Mouse (Mus musculus): ENCODE data around the gene Mrpl45.
"Not testable (repeated sequence)": the region's sequence is repeated elsewhere in the genome, so short reads cannot be mapped to it uniquely, and the experiment has no call there.

Gene Mrpl45

DNA sequence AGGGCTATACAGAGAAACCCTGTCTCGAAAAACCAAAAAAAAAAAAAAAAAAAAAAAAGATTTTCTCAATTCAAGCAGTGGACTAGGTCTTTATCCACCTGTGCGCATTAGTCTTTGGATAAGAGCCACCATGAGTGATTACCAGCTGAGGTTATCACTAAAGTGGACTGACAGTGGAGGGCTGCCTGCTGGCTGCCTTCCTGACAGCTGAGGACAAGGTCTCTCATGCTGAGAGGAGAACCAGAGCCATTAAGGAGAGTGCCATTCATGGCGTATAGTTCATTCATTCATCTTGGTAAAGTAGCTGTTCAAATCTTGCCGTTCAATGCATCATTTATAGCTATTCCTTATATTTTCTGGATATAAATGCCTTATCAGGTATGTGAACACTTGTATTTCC lies 19.0 kb upstream of the Mrpl45 start:
- no peak for DNase-seq (ENCODE audit: low spot score)

DNA sequence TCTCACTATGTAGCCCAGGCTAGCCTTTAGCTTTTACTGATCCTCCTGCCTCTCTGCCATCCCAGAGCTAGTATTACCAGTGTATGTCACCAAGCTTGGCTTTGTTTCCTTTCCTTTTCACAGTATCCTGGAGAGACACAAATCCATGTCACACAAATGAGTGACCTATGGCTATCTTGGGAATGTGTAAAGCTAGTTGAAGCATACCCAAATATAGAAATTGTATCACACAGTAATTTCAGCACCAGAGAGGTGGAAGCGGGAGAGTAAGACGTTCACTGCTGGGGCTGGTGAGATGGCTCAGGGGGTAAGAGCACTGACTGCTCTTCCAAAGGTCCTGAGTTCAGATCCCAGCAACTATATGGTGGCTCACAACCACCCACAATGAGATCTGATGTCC lies 15.6 kb upstream of the Mrpl45 start:
- DNase-seq (ENCODE audit: low spot score), result no peak

DNA sequence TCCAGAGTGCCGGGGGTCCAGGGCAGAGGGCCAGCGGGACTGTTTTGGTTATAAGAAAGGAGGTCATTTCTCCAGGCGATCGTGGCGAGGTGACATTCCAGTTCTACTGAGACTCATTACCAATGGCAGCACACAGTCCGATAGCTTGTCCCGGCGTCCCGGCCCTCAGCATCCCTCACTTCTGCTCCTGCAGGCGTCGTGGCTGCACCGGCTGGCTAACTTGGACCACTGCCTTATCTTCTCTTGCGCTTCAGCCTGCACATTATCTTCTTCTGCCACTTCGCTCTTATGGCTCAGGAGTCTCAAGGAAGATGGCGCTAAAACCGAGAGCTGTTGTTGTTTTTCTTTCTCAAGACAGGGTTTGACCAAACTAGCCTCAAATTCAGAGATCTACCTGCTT lies 14.1 kb upstream of the Mrpl45 start:
- DNase-seq (ENCODE audit: low spot score), result no peak

DNA sequence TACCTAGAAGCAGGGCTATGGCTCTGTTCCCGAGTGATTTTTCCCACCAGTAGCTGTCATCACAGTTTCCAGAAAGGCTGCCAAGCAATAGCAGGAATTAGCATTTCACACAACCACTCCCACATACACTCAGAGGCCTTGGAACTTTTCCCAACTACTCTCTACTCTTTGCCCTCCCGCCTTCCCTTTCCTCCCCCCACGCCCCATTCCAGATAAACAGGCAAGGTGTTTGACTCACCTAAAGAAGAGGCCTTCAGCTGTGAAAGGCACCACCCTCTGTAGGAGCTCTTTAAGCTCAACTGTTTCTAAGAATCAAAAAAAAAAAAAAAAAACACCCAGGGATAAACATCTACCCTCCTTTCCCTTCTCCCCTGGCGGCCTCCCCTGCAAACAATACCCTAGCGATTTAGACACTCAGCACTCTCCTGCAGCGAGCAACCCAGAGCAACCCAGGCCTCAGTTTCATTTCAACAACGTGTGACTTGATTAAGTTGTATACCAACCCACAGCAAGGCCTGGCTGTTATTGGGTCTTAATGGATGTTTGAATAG lies 13.2 kb upstream of the Mrpl45 start:
- DNase-seq (ENCODE audit: low spot score), result no peak

DNA sequence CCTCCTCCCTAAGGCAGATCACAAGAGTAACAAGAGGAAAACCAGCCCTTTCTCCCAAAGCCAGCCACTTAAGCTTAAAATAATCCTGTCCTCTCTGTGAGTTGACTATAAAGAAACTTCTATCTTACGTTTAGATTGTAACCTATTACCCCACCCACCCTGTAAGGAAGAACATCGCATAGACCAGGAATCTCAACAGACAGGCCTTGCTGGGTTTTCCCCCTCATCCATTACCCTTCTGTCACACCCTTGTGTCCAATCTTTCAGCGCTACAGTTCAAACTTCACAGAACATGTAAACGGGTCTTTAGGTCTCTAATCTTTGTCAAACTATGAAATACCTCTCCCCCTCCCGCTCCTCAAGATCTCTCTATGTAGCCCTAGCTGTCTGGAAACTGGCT lies 10.9 kb upstream of the Mrpl45 start:
- no peak for DNase-seq (ENCODE audit: low spot score)

DNA sequence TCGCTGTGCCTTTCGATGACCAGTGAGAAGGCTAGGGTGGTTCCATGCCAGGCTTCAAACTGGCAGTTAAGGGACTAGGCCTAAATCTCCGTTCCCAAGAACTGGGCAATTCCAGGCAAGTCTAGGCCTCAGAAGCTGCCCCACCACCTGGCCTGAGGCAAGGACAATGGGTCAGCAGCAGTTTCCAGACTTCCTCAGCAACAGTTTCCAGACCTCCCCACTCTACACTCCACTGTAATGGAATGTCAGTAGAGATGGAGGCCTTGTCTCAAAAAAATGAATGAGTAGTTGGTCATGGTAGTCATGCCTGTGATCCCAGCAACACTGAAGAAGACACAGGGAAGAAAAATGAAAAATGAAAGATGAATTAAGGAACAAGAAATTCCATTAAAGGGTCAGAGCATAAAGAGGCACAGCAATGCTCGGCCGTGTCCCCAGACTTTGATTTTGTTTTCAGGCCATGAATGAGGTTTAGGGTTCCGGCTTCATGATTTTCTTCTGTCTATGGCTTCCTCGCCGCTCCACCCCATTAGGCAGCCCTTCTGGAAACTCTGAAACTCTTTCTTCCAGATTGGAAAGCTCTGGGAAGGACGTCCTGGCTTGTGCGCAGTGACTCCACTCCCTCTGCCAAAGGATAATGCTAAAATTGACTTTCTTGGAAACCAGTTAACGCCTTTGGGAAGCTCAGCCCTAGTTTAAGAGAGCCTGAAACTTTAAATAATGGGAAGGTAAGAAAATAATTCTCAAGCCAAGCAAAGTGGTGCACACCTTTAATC lies 8.0 kb upstream of the Mrpl45 start:
- DNase-seq (ENCODE audit: low spot score), result no peak

DNA sequence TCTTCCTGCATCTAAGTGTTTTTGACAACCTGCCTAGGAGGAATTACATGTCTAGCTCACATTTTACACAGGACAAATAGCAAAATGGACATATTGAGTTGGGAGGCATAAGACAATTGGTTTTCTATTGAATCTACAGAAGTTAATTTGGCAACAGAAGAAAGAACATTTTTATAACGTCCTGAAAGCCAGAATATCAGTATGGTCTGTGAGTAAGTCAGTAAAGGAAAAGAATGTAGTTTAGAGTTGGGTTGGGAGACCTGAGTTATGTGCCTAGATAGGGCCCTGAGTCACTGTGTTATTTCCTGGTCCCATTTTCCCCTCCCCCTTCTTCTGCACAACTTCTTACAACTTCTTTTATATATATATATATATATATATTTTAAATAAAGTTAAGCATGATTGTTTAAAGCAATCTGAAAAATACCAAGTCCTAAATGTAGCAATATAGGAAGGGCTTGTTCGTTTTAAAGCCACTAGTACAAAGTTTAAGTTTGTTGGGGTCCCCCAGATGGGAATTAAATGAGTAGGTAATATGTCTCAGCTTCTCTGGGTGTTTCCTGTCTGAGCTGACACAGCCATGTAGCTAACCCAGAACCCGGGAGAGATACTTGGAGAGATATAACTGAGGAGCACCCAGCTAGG lies 6.6 kb upstream of the Mrpl45 start:
- DNase-seq (ENCODE audit: low spot score), result no peak

DNA sequence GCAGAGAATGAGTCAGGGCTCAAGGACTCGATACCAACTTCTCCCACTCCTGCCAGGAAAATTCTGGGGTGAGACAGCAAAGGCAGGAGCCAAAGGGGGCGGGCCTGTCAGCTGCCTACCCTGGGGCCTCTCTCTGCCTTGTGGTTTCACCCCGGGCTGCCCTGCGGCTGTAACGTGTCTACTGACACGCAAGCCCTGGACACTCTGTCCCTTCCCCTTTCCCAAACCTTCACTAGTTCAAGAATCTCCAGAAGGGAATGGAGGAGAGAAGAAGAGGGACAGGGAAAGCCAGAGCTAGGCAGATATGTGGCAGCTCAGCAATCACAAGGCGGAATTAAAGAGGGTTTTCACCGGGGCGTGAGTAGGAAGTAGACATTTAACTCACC lies 6.1 kb upstream of the Mrpl45 start:
- DNase-seq (ENCODE audit: low spot score), result no peak

DNA sequence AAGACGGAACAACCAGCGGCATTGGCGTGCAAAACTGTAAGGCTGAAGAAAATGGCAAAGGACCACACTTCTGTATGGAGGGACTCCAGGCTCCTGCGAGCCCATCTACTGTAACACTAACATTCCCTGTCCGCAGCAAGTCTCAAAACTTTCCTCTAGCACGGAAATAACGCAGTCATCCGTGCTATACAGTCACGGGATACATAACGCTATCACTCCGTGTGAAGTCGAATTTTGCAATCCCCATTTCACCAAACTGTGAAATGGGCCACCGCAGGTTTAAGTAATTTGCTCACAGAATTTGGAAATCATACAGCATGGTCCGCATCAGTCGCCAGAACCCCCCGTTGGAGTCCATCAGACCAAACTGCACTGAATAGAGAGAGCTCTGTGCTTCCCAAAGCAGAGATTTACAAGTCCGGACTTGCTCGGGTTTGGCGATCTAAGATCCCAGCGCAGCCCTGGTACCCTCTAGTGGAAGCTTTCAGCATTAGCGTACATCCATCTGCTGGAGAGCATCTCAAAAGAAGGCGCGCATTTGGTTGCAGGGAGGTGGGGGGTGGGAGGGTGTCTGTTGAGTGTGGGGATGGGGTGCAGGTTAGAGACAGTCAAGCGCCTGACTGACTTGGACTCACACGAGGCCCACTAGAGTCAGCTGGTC lies 5.5 kb upstream of the Mrpl45 start:
- peak; percentile 40 for DNase-seq (ENCODE audit: low spot score)

DNA sequence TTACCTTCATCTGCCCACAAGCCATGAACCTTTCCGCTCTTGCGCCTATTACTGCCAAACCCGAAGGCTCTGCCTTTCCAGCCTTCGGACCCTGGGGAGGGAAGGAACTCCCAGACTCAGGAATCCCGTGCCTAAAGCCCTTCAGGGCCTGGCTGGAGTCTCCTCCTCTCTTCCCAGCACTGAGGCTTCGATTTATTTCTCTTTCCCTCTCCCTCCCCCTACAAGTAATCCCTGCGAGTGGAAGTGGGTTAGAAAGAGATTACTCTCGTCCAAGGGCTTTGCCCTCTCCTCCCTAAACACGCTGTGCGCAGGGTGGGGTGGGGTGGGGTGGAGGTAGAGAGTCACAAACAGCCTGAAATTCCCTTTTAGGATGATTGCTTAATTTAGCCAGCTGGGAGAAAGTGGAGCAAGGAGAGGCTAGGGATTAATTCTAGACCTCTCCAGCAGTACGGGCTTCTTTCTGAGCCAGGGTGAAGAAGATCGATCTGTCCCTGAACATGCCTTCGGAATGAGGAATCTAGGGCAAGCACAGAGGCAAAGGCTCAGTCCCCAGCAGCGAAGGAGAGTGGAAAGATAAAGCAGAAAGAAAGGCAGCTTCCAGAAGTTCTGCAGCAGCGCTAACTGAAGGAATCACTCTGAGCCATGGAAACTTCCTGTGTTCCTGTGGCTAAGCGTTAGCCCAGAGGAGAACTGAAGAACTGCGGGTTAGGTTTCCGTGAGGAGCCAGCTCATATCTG lies 4.5 kb upstream of the Mrpl45 start:
- DNase-seq (ENCODE audit: low spot score), result no peak

DNA sequence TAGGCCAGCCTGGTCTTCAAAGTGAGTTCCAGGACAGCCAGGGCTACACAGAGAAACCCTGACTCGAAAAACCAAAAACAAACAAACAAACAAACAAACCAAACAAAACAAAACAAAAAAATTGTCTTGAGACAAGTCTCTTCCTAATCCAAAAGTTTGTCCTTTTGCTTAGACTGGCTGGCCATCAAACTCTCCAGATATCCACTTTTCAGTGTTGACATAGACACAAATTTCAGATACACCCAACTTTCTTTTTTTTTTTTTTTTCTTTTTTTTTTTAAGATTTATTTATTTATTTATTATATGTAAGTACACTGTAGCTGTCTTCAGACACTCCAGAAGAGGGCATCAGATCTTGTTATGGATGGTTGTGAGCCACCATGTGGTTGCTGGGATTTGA lies 2.6 kb upstream of the Mrpl45 start:
- DNase-seq (ENCODE audit: low spot score), result not testable (repeated sequence)

DNA sequence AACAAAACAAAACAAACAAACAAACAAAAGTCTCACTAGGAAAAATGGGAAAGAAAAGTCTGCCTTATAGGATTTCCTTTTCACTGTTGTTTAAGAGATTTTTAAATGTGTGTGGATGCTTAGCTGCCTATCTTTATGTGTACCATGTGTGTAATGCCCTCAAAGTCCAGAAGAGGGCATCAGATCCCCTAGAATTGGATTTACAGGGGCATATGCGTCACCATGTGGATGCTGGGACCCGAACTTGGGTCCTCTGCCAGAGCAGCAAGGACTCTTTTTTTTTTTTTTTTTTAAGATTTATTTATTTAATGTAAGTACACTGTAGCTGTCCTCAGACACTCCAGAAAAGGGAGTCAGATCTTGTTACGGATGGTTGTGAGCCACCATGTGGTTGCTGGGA lies 1.4 kb upstream of the Mrpl45 start:
- peak; percentile 45 for DNase-seq (ENCODE audit: low spot score)

DNA sequence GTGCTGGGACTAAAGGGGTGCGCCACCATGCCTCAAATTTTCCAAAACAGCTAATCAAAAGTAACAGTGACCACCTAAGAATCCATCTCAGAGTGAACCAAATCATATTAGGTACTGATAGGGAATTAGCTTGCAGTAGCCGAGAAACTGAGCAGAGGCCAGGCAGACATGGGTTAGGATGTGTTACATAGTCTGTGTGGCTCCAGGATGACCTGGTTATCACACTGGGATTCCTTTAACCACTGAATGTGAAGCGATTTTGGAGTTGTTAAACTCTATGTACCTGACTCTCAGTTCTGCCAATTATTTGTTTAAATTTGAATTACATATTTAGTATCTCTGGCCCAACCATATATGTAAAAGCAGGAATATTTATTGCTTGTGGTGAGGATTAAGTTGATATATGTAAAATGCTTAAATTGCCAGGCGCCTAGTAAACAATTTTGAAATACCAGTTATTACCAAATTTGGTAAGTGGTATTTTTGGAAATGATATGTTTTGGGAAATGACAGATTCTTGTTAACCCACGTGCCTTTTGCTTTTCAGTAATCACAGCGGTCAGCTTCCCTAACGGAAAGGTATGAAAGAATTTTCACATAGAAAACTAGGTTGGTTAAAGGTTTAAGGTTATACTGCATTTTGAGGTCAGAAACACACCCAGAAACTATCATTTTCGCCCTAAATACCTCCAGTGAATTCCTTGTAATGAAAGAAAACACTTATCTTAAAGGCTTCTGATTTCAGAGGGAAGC lies 589 bp upstream of the Mrpl45 start:
- DNase-seq (ENCODE audit: low spot score), result no peak

DNA sequence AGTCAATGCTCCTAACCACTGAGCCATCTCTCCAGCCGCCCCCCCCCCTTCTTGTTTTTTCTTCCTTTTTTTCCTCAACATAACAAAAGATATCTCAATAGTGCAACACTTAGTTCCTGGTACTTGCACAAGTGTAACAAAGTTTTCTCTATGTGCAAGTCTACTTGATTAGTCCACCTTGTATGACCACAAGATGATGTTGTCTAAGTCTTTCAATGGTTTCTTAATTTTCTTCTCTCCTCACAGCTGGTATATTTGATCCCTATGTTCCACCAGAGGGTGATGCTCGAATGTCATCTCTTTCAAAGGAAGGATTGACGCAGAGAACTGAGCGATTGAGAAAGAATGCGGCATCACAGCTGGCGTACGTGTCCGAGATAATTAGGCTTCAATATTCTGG lies 5.7 kb downstream of the Mrpl45 start:
- DNase-seq (ENCODE audit: low spot score), result no peak

DNA sequence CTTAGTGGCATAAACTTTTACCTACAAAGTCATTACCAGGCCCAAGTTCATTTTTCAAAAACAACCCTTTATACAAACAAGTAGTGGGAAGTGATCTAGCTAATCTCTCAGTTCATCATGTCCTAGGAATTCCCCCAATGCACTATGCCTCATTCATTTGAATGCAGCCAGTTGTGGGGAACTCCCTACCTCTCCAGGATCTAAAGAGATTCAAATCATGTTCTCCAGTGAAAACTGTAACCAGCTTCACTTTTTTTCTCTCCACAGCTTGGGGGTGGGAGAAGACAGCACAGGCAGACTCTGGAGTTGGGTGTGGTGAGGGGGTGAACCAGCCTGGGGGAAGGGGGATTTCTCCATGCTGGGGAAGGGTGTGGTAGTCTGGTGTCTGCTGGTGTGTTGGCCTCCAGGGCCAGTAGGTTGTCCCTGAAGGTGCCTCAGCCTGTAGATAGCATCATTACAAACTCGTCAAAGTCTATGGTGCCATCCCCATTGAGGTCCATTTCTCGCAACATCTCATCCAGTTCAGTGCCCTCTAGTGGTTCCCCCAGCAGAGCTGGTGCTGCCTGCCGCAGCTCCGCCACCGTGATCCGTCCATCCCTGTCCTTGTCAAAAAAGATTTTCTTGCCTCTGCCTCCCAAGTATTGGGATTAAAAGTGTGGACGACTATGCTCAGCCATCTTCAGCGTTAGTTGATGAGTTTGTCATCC lies 6.5 kb downstream of the Mrpl45 start:
- not testable (repeated sequence) for DNase-seq (ENCODE audit: low spot score)

DNA sequence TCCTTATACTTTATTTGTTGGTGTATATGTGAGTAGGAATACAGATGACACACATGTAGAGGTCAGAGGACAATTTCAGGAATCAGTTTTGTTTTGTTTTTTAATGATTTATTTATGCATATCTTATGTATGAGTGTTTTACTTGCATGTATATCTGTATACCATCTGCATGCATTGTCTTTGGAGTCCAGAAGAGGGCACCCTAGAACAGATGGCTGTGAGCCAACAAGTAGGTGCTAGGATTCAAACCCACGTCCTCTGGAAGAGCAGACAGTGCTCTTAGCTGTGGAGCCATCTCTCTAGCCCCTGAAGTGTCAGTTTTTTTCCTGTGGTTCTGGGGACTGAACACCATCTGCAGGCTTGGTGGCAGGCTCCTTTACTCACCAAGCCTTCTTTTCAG lies 9.7 kb downstream of the Mrpl45 start:
- DNase-seq (ENCODE audit: low spot score), result no peak

DNA sequence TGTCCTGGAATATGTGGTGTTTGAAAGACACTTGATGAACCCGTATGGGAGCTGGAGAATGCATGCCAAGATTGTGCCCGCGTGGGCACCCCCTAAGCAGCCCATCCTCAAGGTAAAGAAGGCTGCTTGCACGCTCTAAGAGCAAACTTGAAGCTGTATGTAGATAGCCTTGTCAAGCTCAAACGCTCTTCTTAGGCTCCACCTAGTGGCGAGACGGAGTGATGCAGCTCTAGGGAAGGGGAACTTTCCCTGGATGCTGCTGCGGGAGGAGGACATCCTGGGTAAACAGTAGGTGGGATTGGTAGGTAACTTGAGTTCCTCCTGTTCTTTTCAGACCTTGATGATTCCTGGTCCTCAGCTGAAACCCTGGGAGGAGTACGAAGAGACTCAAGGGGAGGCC lies 12.6 kb downstream of the Mrpl45 start:
- peak; percentile 66 for DNase-seq (ENCODE audit: low spot score)

DNA sequence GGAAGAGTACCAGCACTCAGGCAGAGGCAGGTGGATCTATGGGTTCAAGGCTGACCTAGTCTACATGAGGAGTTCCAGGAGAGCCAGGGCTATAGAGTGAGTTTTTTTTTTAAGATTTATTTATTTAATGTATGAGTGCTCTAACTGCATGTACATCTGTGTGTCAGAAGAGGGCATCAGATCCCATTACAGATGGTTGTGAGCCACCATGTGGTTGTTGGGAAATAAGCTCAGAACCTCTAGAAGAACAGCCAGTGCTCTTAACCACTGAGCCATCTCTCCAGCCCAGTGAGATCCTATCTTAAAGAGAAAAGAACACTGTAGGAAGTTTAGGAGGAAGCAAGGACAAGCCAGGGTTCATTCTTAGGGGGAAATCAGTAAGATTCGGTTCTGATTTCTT lies 14.8 kb downstream of the Mrpl45 start:
- no peak for DNase-seq (ENCODE audit: low spot score)

DNA sequence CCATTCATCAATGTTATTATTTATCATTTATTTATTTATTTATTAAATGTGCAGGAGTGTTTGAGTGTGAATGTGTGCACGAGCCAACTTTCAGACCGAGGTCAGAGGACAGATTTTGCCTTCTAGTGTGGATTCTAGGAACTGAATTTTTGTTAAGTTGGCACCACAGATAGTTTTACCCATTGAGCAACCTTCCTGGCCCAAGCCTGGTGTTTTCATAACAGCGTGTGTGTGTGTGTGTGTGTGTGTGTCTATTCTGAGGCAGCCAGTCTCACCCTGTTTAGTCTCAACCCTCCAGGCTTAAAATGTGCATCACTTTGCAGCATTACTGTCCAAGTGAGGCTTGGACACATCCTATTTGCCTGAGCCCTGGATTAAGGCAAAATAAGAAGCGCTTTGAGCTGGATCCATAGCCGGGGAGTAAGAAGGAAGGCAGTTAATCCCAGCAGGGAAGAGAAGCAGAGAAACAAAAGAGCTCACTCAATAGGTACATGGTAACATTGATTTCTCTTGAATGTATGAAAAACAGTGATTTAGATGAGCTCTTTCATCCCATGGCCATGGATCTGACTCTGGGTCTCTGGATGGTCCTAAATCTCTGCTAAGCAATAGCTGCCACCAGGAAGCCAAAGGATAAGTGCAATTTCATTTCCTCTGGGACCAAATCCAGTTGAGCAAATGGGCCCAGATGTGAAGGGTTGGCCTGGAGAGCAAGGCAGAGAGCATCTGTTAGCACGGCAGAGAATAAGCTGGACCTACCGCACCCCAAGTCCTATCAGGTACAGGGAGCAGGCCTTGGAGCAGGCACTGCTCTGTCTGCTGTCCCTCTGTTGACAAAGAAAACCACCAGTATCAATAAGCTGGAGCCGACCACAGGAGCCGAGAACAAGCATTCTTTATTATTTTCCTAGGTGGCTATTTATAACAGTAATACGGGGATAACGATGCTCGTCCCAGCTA lies 16.0 kb downstream of the Mrpl45 start:
- no peak for DNase-seq (ENCODE audit: low spot score)

DNA sequence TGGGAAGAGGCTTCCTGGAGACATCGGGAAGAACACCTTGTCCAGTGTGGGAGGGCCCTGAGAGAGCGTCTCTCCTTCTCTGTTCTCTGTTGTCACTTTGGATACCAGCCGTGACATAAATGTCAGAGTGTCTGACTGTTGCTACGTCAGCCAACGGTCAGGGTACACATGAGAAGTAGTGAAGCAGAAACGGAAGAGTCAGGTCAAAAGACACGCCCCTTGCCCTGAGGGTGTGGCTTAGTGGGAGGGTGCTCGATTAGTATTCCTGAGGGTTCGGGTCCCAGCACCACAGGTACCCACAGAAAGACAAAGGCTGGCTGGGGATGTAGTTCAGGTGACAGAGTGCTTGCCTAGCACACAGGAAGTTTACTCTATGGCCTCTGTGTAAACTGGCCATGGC lies 17.5 kb downstream of the Mrpl45 start:
- no peak for DNase-seq (ENCODE audit: low spot score)
